Mouse (Mus musculus): ENCODE measurements at regions not wholly inside any gene's neighbourhood (a gene's known extent, or its start where the extent isn't known, plus 50 kb on each side); places are given as distances from the start of the nearest gene placed in this dataset.
A peak's percentile ranks its signal among the peaks of the same experiment; 100 is the strongest.

- Histone ChIP-seq H3K4me1 (ENCODE audit: control insufficient read depth, insufficient read depth, low read length) (peaks cover 15% of the 10 kb centered on the region), H3K27ac (ENCODE audit: low read length) (no peak overlapping the region), H3K4me2 (ENCODE audit: low read depth, low read length) (no peak overlapping the region), H3K27me3 (ENCODE audit: control insufficient read depth, insufficient read depth, low read length) (no peaks in the 10 kb centered on the region), H3K9ac (ENCODE audit: low read length) (no peak overlapping the region), H3K9me3 (replicated peaks; ENCODE audit: control insufficient read depth, low read length) (no peaks in the 10 kb centered on the region), H3K4me3 (replicated peaks; ENCODE audit: low read length) (no peak overlapping the region), H3K36me3 (ENCODE audit: control insufficient read depth, insufficient read depth, low read length) (no peaks in the 10 kb centered on the region)
- 0 out of 2 replicates have a peak, but pooled peaks have one; percentile 32 for ATAC-seq (ENCODE audit: insufficient read depth, low FRiP score)
- 20% methylated on average over 9 of the region's 9 CpGs for WGBS
Measured at GRCm38 (mm10) chr9:67105867-67106266, 56.7 kb upstream of the Tpm1 start.

- ATAC-seq (ENCODE audit: insufficient read depth, low FRiP score): no peak
- H3K27ac ChIP-seq (ENCODE audit: low read length): no peak overlapping the region
Measured at GRCm38 (mm10) chr9:67105216-67105615, 56.0 kb upstream of the Tpm1 start.

GRCm38 (mm10) chr9:67104616-67105015 lies 55.4 kb upstream of the Tpm1 start:
- Histone ChIP-seq H3K9me3 (replicated peaks; ENCODE audit: control insufficient read depth, low read length) (no peaks in the 10 kb centered on the region), H3K27me3 (ENCODE audit: control insufficient read depth, insufficient read depth, low read length) (no peaks in the 10 kb centered on the region), H3K4me2 (ENCODE audit: low read depth, low read length) (no peak overlapping the region), H3K36me3 (ENCODE audit: control insufficient read depth, insufficient read depth, low read length) (no peaks in the 10 kb centered on the region), H3K27ac (ENCODE audit: low read length) (no peak overlapping the region), H3K4me3 (replicated peaks; ENCODE audit: low read length) (no peak overlapping the region), H3K4me1 (ENCODE audit: control insufficient read depth, insufficient read depth, low read length) (peaks cover 15% of the 10 kb centered on the region), H3K9ac (ENCODE audit: low read length) (no peak overlapping the region)
- ATAC-seq (ENCODE audit: insufficient read depth, low FRiP score): no peak
- WGBS: 61% methylated on average over 4 of the region's 4 CpGs

More at GRCm38 (mm10) chr9:67105216-67105615, 56.0 kb upstream of the Tpm1 start:
- H3K27me3 ChIP-seq (ENCODE audit: control insufficient read depth, insufficient read depth, low read length): no peaks in the 10 kb centered on the region
- no peaks in the 10 kb centered on the region for H3K36me3 ChIP-seq (ENCODE audit: control insufficient read depth, insufficient read depth, low read length)
- H3K9ac ChIP-seq (ENCODE audit: low read length): no peak overlapping the region
- peaks cover 15% of the 10 kb centered on the region for H3K4me1 ChIP-seq (ENCODE audit: control insufficient read depth, insufficient read depth, low read length)
- no peaks in the 10 kb centered on the region for H3K9me3 ChIP-seq (replicated peaks; ENCODE audit: control insufficient read depth, low read length)
- WGBS: 74% methylated on average over 2 of the region's 2 CpGs
- H3K4me2 ChIP-seq (ENCODE audit: low read depth, low read length): no peak overlapping the region
- H3K4me3 ChIP-seq (replicated peaks; ENCODE audit: low read length): no peak overlapping the region

- no peak for ATAC-seq (ENCODE audit: insufficient read depth, low FRiP score)
- Histone ChIP-seq H3K36me3 (ENCODE audit: control insufficient read depth, insufficient read depth, low read length) (no peaks in the 10 kb centered on the region), H3K27me3 (ENCODE audit: control insufficient read depth, insufficient read depth, low read length) (no peaks in the 10 kb centered on the region), H3K4me1 (ENCODE audit: control insufficient read depth, insufficient read depth, low read length) (peaks cover 20% of the 10 kb centered on the region), H3K9me3 (replicated peaks; ENCODE audit: control insufficient read depth, low read length) (no peaks in the 10 kb centered on the region), H3K4me2 (ENCODE audit: low read depth, low read length) (no peak overlapping the region), H3K9ac (ENCODE audit: low read length) (no peak overlapping the region), H3K27ac (ENCODE audit: low read length) (no peak overlapping the region), H3K4me3 (replicated peaks; ENCODE audit: low read length) (no peak overlapping the region)
- 64% methylated on average over 6 of the region's 6 CpGs for whole genome bisulfite sequencing
Measured at GRCm38 (mm10) chr9:67102578-67102977, 53.4 kb upstream of the Tpm1 start.

- 0 out of 2 replicates have a peak, but pooled peaks cover 15% of the 10 kb centered on the region for H3K4me1 ChIP-seq (ENCODE audit: control insufficient read depth, insufficient read depth, low read length)
- no peak for ATAC-seq (ENCODE audit: insufficient read depth, low FRiP score)
- H3K27ac ChIP-seq (ENCODE audit: low read length): no peak overlapping the region
- no peaks in the 10 kb centered on the region; the same call in 1 of the 2 replicates for H3K9me3 ChIP-seq (replicated peaks; ENCODE audit: control insufficient read depth, low read length)
- 36% methylated on average over 6 of the region's 6 CpGs for WGBS
- H3K36me3 ChIP-seq (ENCODE audit: control insufficient read depth, insufficient read depth, low read length): no peaks in the 10 kb centered on the region
- H3K4me3 ChIP-seq (replicated peaks; ENCODE audit: low read length): no peak overlapping the region
- H3K4me2 ChIP-seq (ENCODE audit: low read depth, low read length): no peak overlapping the region
- no peak overlapping the region for H3K9ac ChIP-seq (ENCODE audit: low read length)
- H3K27me3 ChIP-seq (ENCODE audit: control insufficient read depth, insufficient read depth, low read length): no peaks in the 10 kb centered on the region
Measured at GRCm38 (mm10) chr9:67099471-67099870, 50.3 kb upstream of the Tpm1 start.
